Mouse (Mus musculus) kidney, postnatal 36 days (tissue): Measurements from ENCODE around the gene Itprip.
A peak's percentile ranks its signal among the peaks of the same experiment; 100 is the strongest.

Source experiments
- DNase-seq, 2 experiments: peaks; one replicate each; pipeline ENCODE4 v3.0.0; 2021 to 2022; ENCODE audit warnings: mixed read lengths in 2 of 2

The Itprip gene

GRCm38 (mm10) chr19:47913344-47913743 lies 5.8 kb downstream of the Itprip start:
- no peak for DNase-seq

GRCm38 (mm10) chr19:47910751-47911150 lies 8.3 kb downstream of the Itprip start:
- DNase-seq: no peak

- no peak for DNase-seq
Observed at GRCm38 (mm10) chr19:47910117-47910618, 8.9 kb downstream of the Itprip start.

- peak; percentile 48 to 59 for DNase-seq
Observed at GRCm38 (mm10) chr19:47909387-47910116, 9.5 kb downstream of the Itprip start.

GRCm38 (mm10) chr19:47908961-47909371 lies 10.1 kb downstream of the Itprip start:
- DNase-seq: no peak

GRCm38 (mm10) chr19:47907596-47907995 lies 11.5 kb downstream of the Itprip start:
- DNase-seq: peak; percentile 56 to 81

- no peak for DNase-seq
Observed at GRCm38 (mm10) chr19:47905603-47906002, 13.5 kb downstream of the Itprip start.

GRCm38 (mm10) chr19:47905081-47905480 lies 14.0 kb downstream of the Itprip start:
- DNase-seq: no peak

GRCm38 (mm10) chr19:47903679-47904078 lies 15.4 kb downstream of the Itprip start:
- no peak for DNase-seq

- DNase-seq: peak; percentile 76 to 87
Observed at GRCm38 (mm10) chr19:47902316-47903201, 16.5 kb downstream of the Itprip start.

GRCm38 (mm10) chr19:47900558-47900957 lies 18.5 kb downstream of the Itprip start:
- DNase-seq: no peak

- DNase-seq: no peak
Observed at GRCm38 (mm10) chr19:47900012-47900411, 19.1 kb downstream of the Itprip start.

GRCm38 (mm10) chr19:47898472-47899079 lies 20.5 kb downstream of the Itprip start:
- DNase-seq: no peak

- no peak for DNase-seq
Observed at GRCm38 (mm10) chr19:47893092-47893491, 26.0 kb downstream of the Itprip start.

- DNase-seq: peak; percentile 52 to 70
Observed at GRCm38 (mm10) chr19:47891562-47892312, 27.4 kb downstream of the Itprip start.

GRCm38 (mm10) chr19:47890489-47891130 lies 28.5 kb downstream of the Itprip start:
- peak; percentile 63 to 80 for DNase-seq

- DNase-seq: no peak
Observed at GRCm38 (mm10) chr19:47888037-47888436, 31.1 kb downstream of the Itprip start.

GRCm38 (mm10) chr19:47887417-47887816 lies 31.7 kb downstream of the Itprip start:
- DNase-seq: no peak

- peak; percentile 76 to 91 for DNase-seq
Observed at GRCm38 (mm10) chr19:47886617-47887016, 32.5 kb downstream of the Itprip start.

GRCm38 (mm10) chr19:47885886-47886285 lies 33.2 kb downstream of the Itprip start:
- DNase-seq: no peak

GRCm38 (mm10) chr19:47885191-47885743 lies 33.8 kb downstream of the Itprip start:
- DNase-seq: no peak
